Mouse (Mus musculus) liver, adult 10 weeks (tissue): Measurements from ENCODE around the gene Olfr1532-ps1. TPM values are rescaled to one million over a fixed set of nuclear protein-coding genes. Genes with fewer than 3 reads are reported as not detected.

Experiments
- polyA plus RNA-seq: library from polyadenylated mRNA; stranded (reverse); fragments of 350-450 nt; fragmentation: Illumina TruSeq; extraction: RNeasy Lipid Tissue Mini Kit (QIAGEN cat#74804); gene quantifications from one replicate; pipeline ENCODE4 v1.2.3, GENCODE M21; 2014; ENCODE audit warnings: low read depth, low replicate concordance

Gene Olfr1532-ps1
- not detected for polyA plus RNA-seq

DNA sequence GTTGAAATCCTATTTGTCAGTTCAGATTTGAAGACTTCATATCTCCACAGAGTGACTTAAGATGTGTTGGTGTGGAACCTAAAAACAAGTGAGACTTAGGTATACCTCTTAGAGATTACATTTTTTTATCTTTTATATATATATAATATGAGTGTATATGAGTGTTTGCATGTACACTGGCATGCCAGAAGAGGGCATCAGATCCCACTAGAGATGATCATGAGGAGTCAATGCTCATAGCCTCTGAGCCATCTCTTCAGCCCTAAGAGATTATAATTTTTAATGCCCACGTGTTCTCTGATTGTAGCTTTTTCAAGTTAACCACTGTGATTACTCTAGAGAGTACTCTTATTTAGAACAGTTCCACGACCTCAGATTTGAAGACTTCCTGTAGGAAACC is at the start of gene Olfr1532-ps1:
Olfr1532-ps1 (plus strand) TSS at position 326 of the 400 bp plus-strand sequence.

DNA sequence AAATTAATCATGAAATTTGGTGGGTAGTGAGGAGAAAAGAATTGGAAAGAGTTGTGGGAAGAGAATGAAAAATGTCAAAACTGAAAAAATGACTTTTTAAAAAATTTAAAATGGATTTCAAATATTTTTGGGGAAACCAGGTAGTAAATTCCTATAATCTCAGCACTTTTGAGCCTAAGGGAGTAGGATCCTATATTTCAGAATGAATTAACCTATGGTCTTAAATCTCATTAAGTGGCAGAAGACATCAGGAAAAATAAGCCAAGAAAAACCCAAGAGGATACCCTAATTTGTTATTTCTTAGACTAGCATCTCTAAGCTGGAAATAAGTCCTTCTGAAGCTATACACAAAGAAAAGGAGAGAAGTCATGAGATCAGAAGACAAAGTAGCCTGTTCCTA is 44.9 kb upstream of the Olfr1532-ps1 start, which contains the start of gene Olfr704:
Olfr704 (plus strand) TSS at position 301 of the 400 bp plus-strand sequence.

GRCm38 (mm10) chr7:106876791-106877190 is 31.0 kb upstream of the Olfr1532-ps1 start, which contains the start of gene Olfr705:
TSS of gene Olfr705 (minus strand) at chr7:106876891.

DNA sequence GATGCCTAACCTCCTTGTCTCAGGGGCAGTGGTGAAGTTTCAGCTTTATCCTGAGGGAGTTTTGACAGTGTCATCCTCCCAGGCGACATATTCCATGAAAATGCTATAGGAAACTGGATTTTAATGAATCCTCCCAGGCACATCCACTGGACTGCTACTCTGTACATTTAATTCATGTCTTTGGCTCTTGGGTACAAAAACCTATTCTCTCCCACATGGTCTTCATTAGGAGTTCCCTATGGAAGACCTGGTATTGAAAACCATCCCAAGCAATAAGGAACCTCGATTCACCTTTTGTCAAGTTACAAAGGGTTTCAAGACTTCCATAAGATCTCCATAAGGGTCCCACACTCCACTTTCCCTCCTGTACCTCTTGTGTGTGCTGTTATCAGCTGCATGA is 19.7 kb upstream of the Olfr1532-ps1 start, which contains the start of gene Olfr706:
Olfr706 (minus strand) TSS at position 101 of the 400 bp plus-strand sequence.

GRCm38 (mm10) chr7:106901141-106901540 is 6.7 kb upstream of the Olfr1532-ps1 start, which contains the start of gene Olfr707:
TSS of gene Olfr707 (minus strand) at chr7:106901241.

DNA sequence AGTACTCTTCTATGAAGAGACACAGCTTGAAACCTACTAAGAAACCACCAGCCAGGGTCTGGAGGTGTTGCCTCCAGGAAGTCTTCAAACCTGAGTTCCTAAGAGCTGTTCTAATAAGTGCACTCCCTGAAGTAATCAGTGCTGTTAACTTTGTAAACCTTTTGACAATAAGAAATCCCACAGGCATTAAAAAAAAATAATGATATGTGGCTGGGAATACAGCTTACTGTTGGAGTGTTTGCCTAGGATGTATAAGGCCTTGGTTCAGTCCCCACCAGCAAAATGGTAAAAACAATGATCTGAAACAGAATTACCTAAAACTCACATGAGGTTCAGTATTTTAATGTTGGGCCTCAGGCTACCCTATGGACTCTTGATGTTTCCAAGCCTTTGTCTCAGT is 24.3 kb downstream of the Olfr1532-ps1 start, which contains the start of gene Olfr709-ps1:
Olfr709-ps1 (minus strand) TSS at position 101 of the 400 bp plus-strand sequence.

DNA sequence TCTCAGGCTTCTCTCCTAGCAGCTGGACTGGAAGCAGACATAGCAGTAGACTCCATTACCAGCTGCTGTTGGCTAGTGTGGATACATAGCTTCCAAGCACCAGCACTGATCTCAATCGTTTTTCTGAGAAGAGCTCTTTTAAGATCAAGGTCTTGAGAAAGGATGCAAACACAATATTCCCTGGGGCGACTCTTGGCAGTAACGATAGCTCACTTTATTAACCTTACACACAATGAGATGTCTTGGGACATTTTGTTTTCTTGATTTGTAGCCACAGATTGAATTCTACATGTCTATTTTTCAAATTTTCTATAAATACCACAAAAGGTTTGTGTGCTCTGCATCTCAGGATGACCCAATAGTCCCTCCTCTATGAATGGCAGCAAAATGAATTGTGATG is 40.4 kb downstream of the Olfr1532-ps1 start, which contains the start of gene Olfr710:
Olfr710 (minus strand) TSS at position 101 of the 400 bp plus-strand sequence.

DNA sequence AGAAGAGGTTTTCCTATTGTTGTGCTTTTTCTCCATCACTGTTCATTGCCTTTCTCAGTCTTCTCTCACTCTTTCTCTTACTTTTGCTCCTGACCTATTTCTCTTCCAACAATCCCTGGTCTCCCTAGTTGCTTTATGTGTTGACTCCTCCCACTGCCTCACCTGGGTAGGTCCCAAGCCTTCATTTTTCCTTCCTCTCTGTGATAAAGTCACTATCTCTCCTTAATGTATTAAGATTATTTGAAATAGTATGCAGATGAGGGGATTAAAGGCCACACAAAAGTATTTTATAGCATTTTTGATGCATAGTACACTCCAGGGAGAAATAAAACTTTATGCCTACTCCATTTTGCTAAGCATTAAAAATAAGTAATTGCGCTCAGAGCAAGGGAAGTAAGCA is 56.0 kb downstream of the Olfr1532-ps1 start, which contains the start of gene Olfr6:
Olfr6 (minus strand) TSS at position 101 of the 400 bp plus-strand sequence.

Other genes with a start within 250 kb of the Olfr1532-ps1 start
- not detected for gene Olfr693, start 227.4 kb upstream of the Olfr1532-ps1 start, polyA plus RNA-seq
- gene Olfr694, start 216.2 kb upstream of the Olfr1532-ps1 start, polyA plus RNA-seq = not detected
- gene Olfr695, start 191.6 kb upstream of the Olfr1532-ps1 start, polyA plus RNA-seq = not detected
- not detected for gene Olfr697, start 165.6 kb upstream of the Olfr1532-ps1 start, polyA plus RNA-seq
- gene Olfr698, start 152.6 kb upstream of the Olfr1532-ps1 start, polyA plus RNA-seq = not detected
- gene Olfr699, start 114.8 kb upstream of the Olfr1532-ps1 start, polyA plus RNA-seq = not detected
- gene Olfr700, start 99.2 kb upstream of the Olfr1532-ps1 start, polyA plus RNA-seq = not detected
- gene Olfr701, start 93.9 kb upstream of the Olfr1532-ps1 start, polyA plus RNA-seq = not detected
- not detected for gene Olfr702, start 74.1 kb upstream of the Olfr1532-ps1 start, polyA plus RNA-seq
- not detected for gene Olfr703, start 64.6 kb upstream of the Olfr1532-ps1 start, polyA plus RNA-seq
- gene Olfr704, start 44.8 kb upstream of the Olfr1532-ps1 start, polyA plus RNA-seq = not detected
- gene Olfr705, start 31.1 kb upstream of the Olfr1532-ps1 start, polyA plus RNA-seq = not detected
- gene Olfr706, start 19.8 kb upstream of the Olfr1532-ps1 start, polyA plus RNA-seq = not detected
- gene Olfr707, start 6.8 kb upstream of the Olfr1532-ps1 start, polyA plus RNA-seq = not detected
- gene Olfr709-ps1, start 24.2 kb downstream of the Olfr1532-ps1 start, polyA plus RNA-seq = not detected
- gene Olfr710, start 40.3 kb downstream of the Olfr1532-ps1 start, polyA plus RNA-seq = not detected
- not detected for gene Olfr6, start 55.9 kb downstream of the Olfr1532-ps1 start, polyA plus RNA-seq
- gene Olfr711, start 67.5 kb downstream of the Olfr1532-ps1 start, polyA plus RNA-seq = not detected
- gene Olfr2, start 98.1 kb downstream of the Olfr1532-ps1 start, polyA plus RNA-seq = not detected
- gene Olfr713, start 123.2 kb downstream of the Olfr1532-ps1 start, polyA plus RNA-seq = not detected
- gene Olfr714, start 163.0 kb downstream of the Olfr1532-ps1 start, polyA plus RNA-seq = not detected
- gene Olfr17, start 185.2 kb downstream of the Olfr1532-ps1 start, polyA plus RNA-seq = not detected
- not detected for gene Olfr715b, start 202.4 kb downstream of the Olfr1532-ps1 start, polyA plus RNA-seq
- not detected for gene Olfr715, start 223.1 kb downstream of the Olfr1532-ps1 start, polyA plus RNA-seq
- not detected for gene Olfr716, start 230.3 kb downstream of the Olfr1532-ps1 start, polyA plus RNA-seq